Mouse (Mus musculus): Measurements from ENCODE around the gene Rhox8. TPM values are rescaled to one million over a fixed set of nuclear protein-coding genes. Genes with fewer than 3 reads are reported as not detected.

The Rhox8 gene
- not detected in 4 replicates for total RNA-seq (2023; ENCODE audit: inconsistent age)

DNA sequence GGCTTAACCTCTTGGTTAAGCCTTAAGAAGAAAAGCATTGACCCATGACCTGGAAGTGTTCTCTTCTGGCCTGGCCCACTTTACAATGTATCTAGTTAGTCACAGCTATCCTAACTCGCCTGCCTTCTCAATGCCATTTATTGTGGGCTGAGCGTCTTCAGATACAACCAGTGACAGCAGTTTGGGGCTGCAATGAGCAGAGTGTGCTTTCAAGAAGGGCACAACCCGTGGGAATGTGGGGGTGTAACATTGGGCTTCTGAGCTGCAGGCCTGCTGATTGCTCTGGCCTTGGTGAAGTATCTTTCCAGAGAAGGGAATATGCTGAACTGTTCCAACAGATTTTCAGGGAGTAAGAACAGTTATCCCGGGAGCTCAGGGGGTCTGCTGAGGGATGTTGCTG is at the start of gene Rhox8:
Rhox8 (minus strand) TSS at position 101 of the 400 bp plus-strand sequence.

GRCm38 (mm10) chrX:37901670-37902069 is 22.9 kb upstream of the Rhox8 start, which contains the start of gene Rhox9:
Gene Rhox9, minus strand, starts transcription at chrX:37901770.

GRCm38 (mm10) chrX:37897132-37897531 is 18.4 kb upstream of the Rhox8 start, which contains the start of gene Rhox7b:
Gene Rhox7b, minus strand, starts transcription at chrX:37897232.

GRCm38 (mm10) chrX:37831386-37831785 is 47.4 kb downstream of the Rhox8 start, which contains the start of gene Rhox7a:
Gene Rhox7a, plus strand, starts transcription at chrX:37831686.

DNA sequence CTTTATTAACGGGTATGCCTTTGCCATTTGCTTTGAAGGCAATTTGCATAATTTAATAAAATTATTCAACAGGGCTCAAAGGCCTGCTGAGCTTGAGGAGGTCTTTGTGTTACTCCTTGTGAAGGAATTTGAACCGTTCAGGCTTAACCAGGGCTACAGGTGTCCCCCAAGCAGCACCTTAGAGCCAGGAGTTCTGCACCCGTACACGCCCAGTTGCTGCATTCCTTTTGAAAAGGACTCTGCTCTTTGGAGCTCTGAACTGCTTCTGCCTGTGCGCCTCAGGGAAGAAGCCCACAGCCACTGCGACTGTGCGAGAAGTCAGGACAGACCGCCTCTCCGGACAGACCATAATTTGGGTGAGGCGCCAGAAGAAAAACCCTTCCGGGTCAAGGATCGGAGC is 52.1 kb downstream of the Rhox8 start, which contains the start of gene Rhox6:
Rhox6 (plus strand) TSS at position 301 of the 400 bp plus-strand sequence.

Other genes with a start within 250 kb of the Rhox8 start
- gene Rhox2g, start 235.5 kb downstream of the Rhox8 start, total RNA-seq (2023; ENCODE audit: inconsistent age) = not detected in 4 replicates
- gene Rhox4g, start 227.6 kb downstream of the Rhox8 start, total RNA-seq (2023; ENCODE audit: inconsistent age) = not detected in 4 replicates
- gene Rhox3h, start 210.2 kb downstream of the Rhox8 start, total RNA-seq (2023; ENCODE audit: inconsistent age) = not detected in 4 replicates
- gene Rhox2h, start 205.7 kb downstream of the Rhox8 start, total RNA-seq (2023; ENCODE audit: inconsistent age) = not detected in 4 replicates
- not detected in 4 replicates for gene Rhox5, start 74.1 kb downstream of the Rhox8 start, total RNA-seq (2023; ENCODE audit: inconsistent age)
- not detected in 4 replicates for gene Rhox6, start 52.0 kb downstream of the Rhox8 start, total RNA-seq (2023; ENCODE audit: inconsistent age)
- not detected in 4 replicates for gene Rhox7a, start 47.3 kb downstream of the Rhox8 start, total RNA-seq (2023; ENCODE audit: inconsistent age)
- not detected in 4 replicates for gene Rhox7b, start 18.3 kb upstream of the Rhox8 start, total RNA-seq (2023; ENCODE audit: inconsistent age)
- not detected in 4 replicates for gene Rhox9, start 22.8 kb upstream of the Rhox8 start, total RNA-seq (2023; ENCODE audit: inconsistent age)
- not detected in 4 replicates for gene Btg1-ps1, start 139.9 kb upstream of the Rhox8 start, total RNA-seq (2023; ENCODE audit: inconsistent age)
- not detected in 4 replicates for gene Btg1-ps2, start 164.2 kb upstream of the Rhox8 start, total RNA-seq (2023; ENCODE audit: inconsistent age)
- gene Rhox10, start 187.5 kb upstream of the Rhox8 start, total RNA-seq (2023; ENCODE audit: inconsistent age) = not detected in 4 replicates
- not detected in 4 replicates for gene Rhox11, start 206.2 kb upstream of the Rhox8 start, total RNA-seq (2023; ENCODE audit: inconsistent age)
- not detected in 4 replicates for gene Rhox12, start 232.0 kb upstream of the Rhox8 start, total RNA-seq (2023; ENCODE audit: inconsistent age)
- gene Rhox13, start 242.3 kb upstream of the Rhox8 start, total RNA-seq (2023; ENCODE audit: inconsistent age) = not detected in 4 replicates